Mouse (Mus musculus) MEL (cell line): ENCODE measurements around the gene Ostm1.

Experiments used
- EP300 ChIP-seq, 2 experiments: IDR thresholded peaks; 2 replicates each; pipeline ENCODE4 v1.6.1; 2011; ENCODE audit warnings: improper control_type of control experiment in 2 of 2, low read length in 2 of 2, low read depth in 1 of 2, mild to moderate bottlenecking in 1 of 2
- POLR2A ChIP-seq, 2 experiments: IDR thresholded peaks; 2 replicates each; pipeline ENCODE4 v1.6.1; 2011 to 2012; ENCODE audit warnings: low read length in 2 of 2, mild to moderate bottlenecking in 2 of 2, control low read depth in 1 of 2, improper control_type of control experiment in 1 of 2, low read depth in 1 of 2, moderate library complexity in 1 of 2; ENCODE audit not compliant: control insufficient read depth in 1 of 2, insufficient read depth in 1 of 2, poor library complexity in 1 of 2

- no peak for TF ChIP-seq EP300 (IDR thresholded peaks at IDR 0.05; ENCODE audit: low read depth in 1 of 2, low read length in 2 of 2)
- no peak for TF ChIP-seq POLR2A (IDR thresholded peaks at IDR 0.05; ENCODE audit: control insufficient read depth in 1 of 2, insufficient read depth in 1 of 2, low read depth in 1 of 2, low read length in 2 of 2, poor library complexity in 1 of 2)
Measured at GRCm38 (mm10) chr10:42545707-42546503, 37.7 kb upstream of the Ostm1 start.
